Mouse (Mus musculus) limb, embryonic 14.5 days (tissue): ENCODE results near the gene Gm20388. TPM values are rescaled to one million over a fixed set of nuclear protein-coding genes. Genes with fewer than 3 reads are reported as not detected.

Experiments
- ATAC-seq: fragments of 200-750 bp; cut with Nextera tagmentation; 2 replicates; pipeline ENCODE4 v1.8.0; 2017; ENCODE audit warnings: low read depth, moderate number of reproducible peaks, moderate TSS enrichment; ENCODE audit not compliant: low FRiP score
- DNase-seq: peaks from one replicate; pipeline ENCODE4 v3.0.0-alpha.2; 2015; ENCODE audit warnings: low spot score
- H3K27ac ChIP-seq: fragments of 300-500 bp; sonication (generic); replicated peaks from 2 replicates; pipeline ENCODE4 v1.5.1; 2014; ENCODE audit warnings: low read depth, mild to moderate bottlenecking, low read length, moderate library complexity, mixed read lengths
- H3K27me3 ChIP-seq: fragments of 300-500 bp; sonication (generic); 2 replicates; pipeline ENCODE4 v1.6.1; 2014; ENCODE audit warnings: low read length, mixed read lengths; ENCODE audit not compliant: control insufficient read depth, insufficient read depth
- H3K36me3 ChIP-seq: fragments of 300-500 bp; sonication (generic); 2 replicates; pipeline ENCODE4 v1.6.1; 2014; ENCODE audit warnings: mild to moderate bottlenecking, low read length, moderate library complexity, mixed read lengths; ENCODE audit not compliant: control insufficient read depth, insufficient read depth
- H3K4me1 ChIP-seq: fragments of 300-500 bp; sonication (generic); 2 replicates; pipeline ENCODE4 v1.6.1; 2014; ENCODE audit warnings: antibody characterized with exemption, low read length, mixed read lengths; ENCODE audit not compliant: control insufficient read depth, insufficient read depth
- H3K4me2 ChIP-seq: fragments of 300-500 bp; sonication (generic); replicated peaks from 2 replicates; pipeline ENCODE4 v1.6.1; 2014; ENCODE audit warnings: low read depth, mild to moderate bottlenecking, low read length, moderate library complexity; ENCODE audit not compliant: severe bottlenecking
- H3K4me3 ChIP-seq: fragments of 300-500 bp; sonication (generic); replicated peaks from 2 replicates; pipeline ENCODE4 v1.5.1; 2014; ENCODE audit warnings: low read length
- H3K9ac ChIP-seq: fragments of 300-500 bp; sonication (generic); 2 replicates; pipeline ENCODE4 v1.6.1; 2014; ENCODE audit warnings: mild to moderate bottlenecking, low read depth, low read length, moderate library complexity; ENCODE audit not compliant: severe bottlenecking
- H3K9me3 ChIP-seq: fragments of 300-500 bp; sonication (generic); 2 replicates; pipeline ENCODE4 v1.6.1; 2016; ENCODE audit warnings: low read length; ENCODE audit not compliant: control insufficient read depth
- POLR2A ChIP-seq: fragments of 200-500 bp; IDR thresholded peaks from 2 replicates; pipeline ENCODE4 v1.8.0; 2012; ENCODE audit warnings: inconsistent platforms, mild to moderate bottlenecking, moderate library complexity, borderline replicate concordance; ENCODE audit not compliant: insufficient read depth, insufficient read length; ENCODE audit errors: extremely low read depth
- WGBS: fragments of 180-500 bp; shearing (Covaris S2); extraction: QIAGEN DNeasy Blood & Tissue Kit; methylation state at CpG from one replicate; pipeline ENCODE4 v1.1.7; 2014; 5-methylcytosine and 5-hydroxymethylcytosine counted together
- polyA plus RNA-seq, 2 experiments: library from polyadenylated mRNA; depleted of rRNA in 1 of 2; stranded (reverse) in 1 of 2; unstranded in 1 of 2; fragments of >200 nt; fragmentation: Nextera tagmentation in 1 of 2; extraction: Ambion mirVana in 1 of 2; gene quantifications; 2 replicates each; pipeline versions ENCODE4 v1.2.1 to v1.2.3; 2012 to 2014

Gene Gm20388
- polyA plus RNA-seq, 2 experiments: 1.9 to 49.9 TPM

DNA sequence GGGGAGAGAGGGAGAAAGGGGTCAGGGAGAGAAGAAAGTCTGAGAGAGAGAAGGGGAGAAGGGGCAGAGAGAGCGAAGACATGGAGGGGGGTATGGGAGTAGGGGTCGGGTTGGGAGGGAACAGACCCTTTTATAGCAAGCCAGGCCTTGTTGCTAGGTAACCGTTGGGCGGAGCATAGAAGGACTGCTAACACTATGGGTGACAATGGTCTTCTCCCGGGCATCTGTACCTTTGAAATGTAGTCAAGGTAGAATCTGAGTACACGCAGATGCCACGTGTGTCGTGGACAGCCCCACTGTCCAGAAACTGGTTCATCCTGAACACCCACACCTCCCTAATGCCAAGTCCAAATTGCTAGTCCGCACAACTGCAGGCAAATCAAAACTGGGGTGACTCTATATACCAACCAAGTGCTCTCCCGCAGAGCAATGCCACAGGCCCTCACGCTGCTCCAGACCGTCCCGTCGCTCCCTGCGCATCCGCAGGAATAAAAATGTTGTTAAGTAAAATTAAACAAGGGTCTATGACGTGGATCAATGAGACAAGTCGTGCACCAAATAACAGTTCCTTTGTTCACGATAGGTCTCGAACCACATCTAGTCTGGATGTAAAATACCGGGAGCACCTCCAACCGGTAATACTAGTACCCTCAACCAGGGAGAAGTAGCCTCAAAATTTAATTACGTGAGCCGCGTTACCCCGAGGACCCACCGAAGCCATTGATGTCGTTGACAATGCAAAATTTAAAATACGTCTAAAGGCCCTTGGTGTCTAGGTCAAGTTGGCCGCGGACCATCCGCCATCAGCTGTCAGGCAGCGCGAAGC is 3566.5 kb downstream of the Gm20388 start:
- no peaks in the 10 kb centered on the region for H3K9me3 ChIP-seq
- H3K27me3 ChIP-seq: no peaks in the 10 kb centered on the region
- peaks cover 16% of the 10 kb centered on the region for H3K36me3 ChIP-seq
- peak overlapping the region; percentile 90 for H3K4me3 ChIP-seq
- 9% methylated on average over 34 of the region's 34 CpGs for WGBS
- ATAC-seq (peak; percentile 45), DNase-seq (peak; percentile 6)
- H3K4me1 ChIP-seq: peaks cover 10% of the 10 kb centered on the region
- peak overlapping the region; percentile 78 for H3K9ac ChIP-seq
- no peak overlapping the region; the same call in 1 of the 2 replicates for H3K27ac ChIP-seq
- peak overlapping the region; percentile 81 for H3K4me2 ChIP-seq
- no peak for TF ChIP-seq POLR2A

DNA sequence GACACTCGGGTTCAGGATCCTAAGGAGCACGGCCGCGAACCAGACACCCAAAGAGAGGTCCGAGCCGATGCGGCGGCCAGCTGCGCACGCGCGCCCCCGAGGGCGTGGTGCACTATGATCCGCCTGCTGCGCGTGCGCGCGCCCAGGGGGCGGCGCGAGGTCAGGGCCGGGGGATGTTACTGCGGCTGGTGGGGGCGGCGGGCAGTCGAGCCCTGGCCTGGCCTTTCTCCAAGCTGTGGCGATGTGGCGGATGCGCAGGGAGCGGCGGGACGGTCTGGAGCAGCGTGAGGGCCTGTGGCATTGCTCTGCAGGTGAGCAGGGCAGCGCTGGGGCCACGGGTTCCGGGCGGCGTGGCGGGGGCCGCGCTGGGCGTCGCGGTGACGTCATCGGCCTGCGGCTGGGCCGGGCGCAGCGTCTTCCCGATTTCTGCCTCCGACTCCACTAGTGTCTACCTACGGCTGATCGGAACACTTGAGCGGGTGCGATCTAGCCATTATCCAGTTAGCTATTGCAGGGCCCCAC is 3567.2 kb downstream of the Gm20388 start, which contains the start of gene Afg3l1:
Gene Afg3l1, plus strand, starts transcription at position 167 of the 522 bp plus-strand sequence.
- Histone ChIP-seq H3K27ac (peak within 1 kb of the TSS; percentile 90), H3K9me3 (no peaks in the 10 kb centered on the region), H3K4me1 (peaks cover 10% of the 10 kb centered on the region), H3K27me3 (no peaks in the 10 kb centered on the region), H3K4me2 (peak within 1 kb of the TSS; percentile 81), H3K9ac (peak within 1 kb of the TSS; percentile 78), H3K36me3 (peaks cover 23% of the 10 kb centered on the region), H3K4me3 (peak within 1 kb of the TSS; percentile 90)
- under 1% methylated on average over 41 of the region's 58 CpGs for WGBS
- peak; percentile 89 for DNase-seq
- ATAC-seq: peak; percentile 93
- peak; percentile 76; the same call in 1 of the 2 replicates for TF ChIP-seq POLR2A

DNA sequence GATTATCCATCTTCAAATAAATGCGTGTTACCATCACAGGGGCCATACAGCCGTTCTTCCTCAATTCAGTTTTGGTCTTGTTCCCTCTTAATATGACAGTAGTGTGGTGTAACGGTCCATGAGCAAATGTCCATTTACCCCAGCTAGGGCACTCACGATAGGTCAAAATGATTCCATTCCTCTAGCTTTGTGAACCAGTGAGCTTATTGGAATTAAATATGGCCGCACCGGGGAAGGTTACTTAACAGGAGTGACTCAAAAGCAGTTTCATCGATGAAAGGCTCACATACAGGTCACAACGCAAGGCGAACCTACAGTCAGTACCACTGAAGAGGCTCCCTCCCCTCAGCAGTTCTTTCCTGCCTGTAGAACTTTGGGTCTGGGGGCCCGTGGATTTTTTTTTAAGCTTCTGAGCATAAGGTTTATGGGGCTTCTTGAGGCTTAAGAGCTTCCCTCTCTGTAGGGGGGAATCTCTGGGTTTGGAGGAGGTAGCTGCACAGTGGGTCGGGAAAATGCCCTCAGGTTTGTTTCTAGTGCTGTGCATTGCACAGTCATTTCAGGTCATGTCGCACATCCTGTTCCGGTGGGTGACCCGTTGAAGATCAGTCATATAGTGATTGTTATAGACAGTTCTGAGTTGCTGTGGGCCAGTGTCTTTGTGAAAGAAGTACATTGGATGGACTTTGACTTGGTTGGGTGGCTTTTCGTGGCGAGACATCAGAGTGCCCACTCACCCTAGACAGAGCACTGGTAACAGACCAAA is 3568.0 kb downstream of the Gm20388 start:
- DNase-seq: peak; percentile 20
- peak overlapping the region; percentile 78 for H3K9ac ChIP-seq
- H3K4me2 ChIP-seq: peak overlapping the region; percentile 81
- ATAC-seq: no peak
- no peaks in the 10 kb centered on the region for H3K9me3 ChIP-seq
- H3K4me3 ChIP-seq: peak overlapping the region; percentile 90
- no peak for TF ChIP-seq POLR2A
- H3K27ac ChIP-seq: peak overlapping the region; percentile 90; the same call in 1 of the 2 replicates
- peaks cover 10% of the 10 kb centered on the region for H3K4me1 ChIP-seq
- peaks cover 29% of the 10 kb centered on the region for H3K36me3 ChIP-seq
- no peaks in the 10 kb centered on the region for H3K27me3 ChIP-seq
- WGBS: 33% methylated on average over 16 of the region's 16 CpGs

DNA sequence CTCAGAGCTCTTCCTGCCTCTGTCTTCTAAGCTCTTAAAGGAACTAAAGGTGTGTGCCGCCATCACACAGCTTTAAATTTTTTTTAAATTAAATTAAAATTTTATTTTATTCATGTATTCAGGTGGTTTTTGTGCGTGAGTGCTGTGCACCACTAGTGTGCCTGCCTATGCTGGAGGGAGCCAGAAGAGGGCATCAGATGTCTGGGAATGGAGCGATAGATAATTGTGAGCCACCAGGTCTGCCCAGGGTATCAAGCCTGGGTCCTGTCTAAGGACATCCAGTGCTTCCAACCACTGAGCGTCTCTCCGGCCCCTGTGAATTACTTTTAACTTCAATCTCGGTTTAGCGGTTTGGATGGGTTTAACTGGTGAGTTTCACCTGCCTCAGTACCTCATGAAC is 3572.0 kb downstream of the Gm20388 start:
- DNase-seq: no peak

DNA sequence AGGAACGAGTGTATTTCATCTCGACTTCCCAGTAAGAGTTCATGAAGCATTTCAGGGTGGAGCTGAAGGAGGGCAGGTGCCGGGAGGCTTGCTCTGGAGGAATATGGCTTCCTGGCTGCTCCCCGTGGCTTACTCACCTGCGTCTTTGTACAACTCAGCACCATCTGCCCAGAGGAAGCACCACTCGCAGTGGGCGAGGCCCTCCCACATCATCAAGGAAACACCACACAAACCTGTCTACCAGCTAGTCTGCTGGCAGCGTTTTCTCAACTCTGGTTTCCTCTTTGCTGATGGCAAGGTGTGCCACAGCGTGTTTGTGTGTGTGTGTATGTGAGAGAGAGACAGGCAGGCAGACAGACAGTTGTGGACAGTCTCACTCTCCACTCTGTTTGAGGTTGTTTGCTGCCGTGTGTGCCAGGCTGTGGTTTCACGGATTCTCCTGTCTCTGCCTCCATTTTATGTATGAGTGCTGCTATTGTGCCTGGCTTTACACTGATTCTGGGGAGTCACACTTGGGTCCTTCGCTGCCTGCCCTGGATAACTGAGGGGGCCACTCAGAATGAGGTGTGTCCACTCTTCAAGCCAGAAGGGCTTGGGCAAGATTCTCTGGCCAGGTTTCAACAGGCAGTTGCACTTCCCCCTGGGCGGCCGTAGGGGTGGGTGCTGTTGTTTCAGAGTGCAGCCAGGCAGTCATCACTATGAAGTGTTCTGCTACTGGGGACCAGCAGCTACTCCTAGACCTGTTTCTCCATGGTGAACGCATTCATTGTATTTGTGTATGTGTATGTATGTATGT is 3580.8 kb downstream of the Gm20388 start:
- no peak overlapping the region for H3K27ac ChIP-seq
- no peak for TF ChIP-seq POLR2A
- WGBS: 86% methylated on average over 15 of the region's 15 CpGs
- H3K9me3 ChIP-seq: no peaks in the 10 kb centered on the region
- H3K36me3 ChIP-seq: peaks cover 94% of the 10 kb centered on the region
- no peak overlapping the region for H3K9ac ChIP-seq
- ATAC-seq: no peak
- H3K4me1 ChIP-seq: no peaks in the 10 kb centered on the region
- no peak overlapping the region for H3K4me3 ChIP-seq
- no peaks in the 10 kb centered on the region for H3K27me3 ChIP-seq
- H3K4me2 ChIP-seq: no peak overlapping the region
- no peak for DNase-seq

More for the DNA sequence above, 3572.0 kb downstream of the Gm20388 start:
- H3K9me3 ChIP-seq: no peaks in the 10 kb centered on the region
- 86% methylated on average over 7 of the region's 7 CpGs for WGBS
- no peak overlapping the region for H3K4me3 ChIP-seq
- no peaks in the 10 kb centered on the region for H3K27me3 ChIP-seq
- peaks cover 67% of the 10 kb centered on the region for H3K36me3 ChIP-seq
- H3K27ac ChIP-seq: no peak overlapping the region
- no peak overlapping the region for H3K9ac ChIP-seq
- no peak for ATAC-seq
- TF ChIP-seq POLR2A: no peak
- H3K4me2 ChIP-seq: no peak overlapping the region
- H3K4me1 ChIP-seq: peaks cover 10% of the 10 kb centered on the region
